Mouse (Mus musculus): ENCODE results near the gene Sp2. TPM values are rescaled to one million over a fixed set of nuclear protein-coding genes. Genes with fewer than 3 reads are reported as not detected.

The Sp2 gene
- polyA plus RNA-seq, 1 experiment from 2014 or later: 17.6 TPM

- 91% methylated on average over 3 of the region's 3 CpGs for WGBS (ENCODE audit: insufficient replicate concordance)
- Histone ChIP-seq H3K4me2 (no peak overlapping the region), H3K27ac (replicated peaks) (peak overlapping the region; percentile 100), H3K9me3 (replicated peaks) (no peaks in the 10 kb centered on the region), H3K9ac (no peak overlapping the region), H3K36me3 (replicated peaks) (peaks cover 73% of the 10 kb centered on the region), H3K4me3 (replicated peaks) (no peak overlapping the region), H3K27me3 (no peaks in the 10 kb centered on the region), H3K4me1 (replicated peaks) (peaks cover 96% of the 10 kb centered on the region)
- no peak for ATAC-seq (ENCODE audit: insufficient read depth)
These were observed 32.0 kb downstream of the Sp2 start for GRCm38 (mm10) chr11:96950767-96951166.

GRCm38 (mm10) chr11:96947849-96948248, 34.9 kb downstream of the Sp2 start:
- H3K27ac ChIP-seq (replicated peaks): peak overlapping the region; percentile 100
- no peaks in the 10 kb centered on the region for H3K9me3 ChIP-seq (replicated peaks)
- ATAC-seq (ENCODE audit: insufficient read depth): peak; percentile 71
- H3K4me2 ChIP-seq: peak overlapping the region; percentile 95
- peak overlapping the region; percentile 83 for H3K4me3 ChIP-seq (replicated peaks)
- H3K27me3 ChIP-seq: no peaks in the 10 kb centered on the region
- 16% methylated on average over 4 of the region's 4 CpGs for WGBS (ENCODE audit: insufficient replicate concordance)
- H3K36me3 ChIP-seq (replicated peaks): peaks cover 44% of the 10 kb centered on the region
- H3K4me1 ChIP-seq (replicated peaks): peaks cover 89% of the 10 kb centered on the region
- peak overlapping the region; percentile 70 for H3K9ac ChIP-seq

- H3K4me2 ChIP-seq: peak overlapping the region; percentile 95
- peaks cover 41% of the 10 kb centered on the region for H3K36me3 ChIP-seq (replicated peaks)
- peak overlapping the region; percentile 83 for H3K4me3 ChIP-seq (replicated peaks)
- H3K27me3 ChIP-seq: no peaks in the 10 kb centered on the region
- peaks cover 79% of the 10 kb centered on the region for H3K4me1 ChIP-seq (replicated peaks)
- 60% methylated on average over 9 of the region's 9 CpGs for WGBS (ENCODE audit: insufficient replicate concordance)
- peak overlapping the region; percentile 100 for H3K27ac ChIP-seq (replicated peaks)
- no peak for ATAC-seq (ENCODE audit: insufficient read depth)
- H3K9me3 ChIP-seq (replicated peaks): no peaks in the 10 kb centered on the region
- peak overlapping the region; percentile 70 for H3K9ac ChIP-seq
These were observed 36.3 kb downstream of the Sp2 start for GRCm38 (mm10) chr11:96946498-96946897.

GRCm38 (mm10) chr11:96944844-96945580, 37.7 kb downstream of the Sp2 start:
- H3K9ac ChIP-seq: peak overlapping the region; percentile 70
- H3K4me1 ChIP-seq (replicated peaks): peaks cover 79% of the 10 kb centered on the region
- H3K36me3 ChIP-seq (replicated peaks): peaks cover 41% of the 10 kb centered on the region
- H3K9me3 ChIP-seq (replicated peaks): no peaks in the 10 kb centered on the region
- WGBS (ENCODE audit: insufficient replicate concordance): 20% methylated on average over 14 of the region's 14 CpGs
- ATAC-seq (ENCODE audit: insufficient read depth): no peak
- peak overlapping the region; percentile 95 for H3K4me2 ChIP-seq
- H3K27me3 ChIP-seq: no peaks in the 10 kb centered on the region
- peak overlapping the region; percentile 83 for H3K4me3 ChIP-seq (replicated peaks)
- peak overlapping the region; percentile 100 for H3K27ac ChIP-seq (replicated peaks)

GRCm38 (mm10) chr11:96943746-96944304, 38.9 kb downstream of the Sp2 start, which contains the start of gene Pnpo:
Gene Pnpo (minus strand): TSS chr11:96943986.
- H3K9ac ChIP-seq: peak within 1 kb of the TSS; percentile 95
- H3K9me3 ChIP-seq (replicated peaks): no peaks in the 10 kb centered on the region
- H3K4me2 ChIP-seq: peak within 1 kb of the TSS; percentile 95
- H3K4me1 ChIP-seq (replicated peaks): peaks cover 79% of the 10 kb centered on the region
- no peaks in the 10 kb centered on the region for H3K27me3 ChIP-seq
- peak within 1 kb of the TSS; percentile 100 for H3K27ac ChIP-seq (replicated peaks)
- H3K4me3 ChIP-seq (replicated peaks): peak within 1 kb of the TSS; percentile 83
- WGBS (ENCODE audit: insufficient replicate concordance): under 1% methylated on average over 29 of the region's 29 CpGs
- H3K36me3 ChIP-seq (replicated peaks): peaks cover 41% of the 10 kb centered on the region
- peak; percentile 84 for ATAC-seq (ENCODE audit: insufficient read depth)

- Histone ChIP-seq H3K4me1 (replicated peaks) (peaks cover 79% of the 10 kb centered on the region), H3K4me3 (replicated peaks) (peak overlapping the region; percentile 83), H3K4me2 (peak overlapping the region; percentile 95), H3K9me3 (replicated peaks) (no peaks in the 10 kb centered on the region), H3K36me3 (replicated peaks) (peaks cover 55% of the 10 kb centered on the region), H3K27me3 (no peaks in the 10 kb centered on the region), H3K9ac (peak overlapping the region; percentile 95), H3K27ac (replicated peaks) (peak overlapping the region; percentile 100)
- ATAC-seq (ENCODE audit: insufficient read depth): peak; percentile 57
- WGBS (ENCODE audit: insufficient replicate concordance): 31% methylated on average over 6 of the region's 6 CpGs
These were observed 40.7 kb downstream of the Sp2 start for GRCm38 (mm10) chr11:96941989-96942590.

GRCm38 (mm10) chr11:96940578-96941465, 41.9 kb downstream of the Sp2 start:
- H3K27ac ChIP-seq (replicated peaks): peak overlapping the region; percentile 100
- WGBS (ENCODE audit: insufficient replicate concordance): 51% methylated on average over 16 of the region's 16 CpGs
- H3K4me2 ChIP-seq: peak overlapping the region; percentile 95
- ATAC-seq (ENCODE audit: insufficient read depth): peak; percentile 8
- peaks cover 79% of the 10 kb centered on the region for H3K4me1 ChIP-seq (replicated peaks)
- H3K9ac ChIP-seq: peak overlapping the region; percentile 95
- peaks cover 68% of the 10 kb centered on the region for H3K36me3 ChIP-seq (replicated peaks)
- H3K9me3 ChIP-seq (replicated peaks): no peaks in the 10 kb centered on the region
- H3K4me3 ChIP-seq (replicated peaks): peak overlapping the region; percentile 83
- no peaks in the 10 kb centered on the region for H3K27me3 ChIP-seq

GRCm38 (mm10) chr11:96938426-96938800, 44.3 kb downstream of the Sp2 start:
- peak overlapping the region; percentile 95 for H3K9ac ChIP-seq
- peak overlapping the region; percentile 95 for H3K4me2 ChIP-seq
- H3K4me3 ChIP-seq (replicated peaks): peak overlapping the region; percentile 83

GRCm38 (mm10) chr11:96937549-96938425, 45.0 kb downstream of the Sp2 start:
- Histone ChIP-seq H3K4me2 (peak overlapping the region; percentile 95), H3K4me3 (replicated peaks) (peak overlapping the region; percentile 83), H3K4me1 (replicated peaks) (peaks cover 91% of the 10 kb centered on the region), H3K27me3 (no peaks in the 10 kb centered on the region), H3K9me3 (replicated peaks) (no peaks in the 10 kb centered on the region), H3K27ac (replicated peaks) (peak overlapping the region; percentile 100), H3K36me3 (replicated peaks) (peaks cover 80% of the 10 kb centered on the region), H3K9ac (peak overlapping the region; percentile 95)
- WGBS (ENCODE audit: insufficient replicate concordance): 49% methylated on average over 10 of the region's 10 CpGs
- ATAC-seq (ENCODE audit: insufficient read depth): peak; percentile 32

More at GRCm38 (mm10) chr11:96938426-96938800, 44.3 kb downstream of the Sp2 start:
- ATAC-seq (ENCODE audit: insufficient read depth): no peak
- no peaks in the 10 kb centered on the region for H3K27me3 ChIP-seq
- H3K9me3 ChIP-seq (replicated peaks): no peaks in the 10 kb centered on the region
- H3K36me3 ChIP-seq (replicated peaks): peaks cover 80% of the 10 kb centered on the region
- peak overlapping the region; percentile 100 for H3K27ac ChIP-seq (replicated peaks)
- WGBS (ENCODE audit: insufficient replicate concordance): 76% methylated on average over 6 of the region's 6 CpGs
- H3K4me1 ChIP-seq (replicated peaks): peaks cover 85% of the 10 kb centered on the region

Data from liver, embryonic 15.5 days (tissue).